Mouse (Mus musculus): ENCODE measurements at regions not wholly inside any gene's neighbourhood (a gene's known extent, or its start where the extent isn't known, plus 50 kb on each side); places are given as distances from the start of the nearest gene placed in this dataset.

DNA sequence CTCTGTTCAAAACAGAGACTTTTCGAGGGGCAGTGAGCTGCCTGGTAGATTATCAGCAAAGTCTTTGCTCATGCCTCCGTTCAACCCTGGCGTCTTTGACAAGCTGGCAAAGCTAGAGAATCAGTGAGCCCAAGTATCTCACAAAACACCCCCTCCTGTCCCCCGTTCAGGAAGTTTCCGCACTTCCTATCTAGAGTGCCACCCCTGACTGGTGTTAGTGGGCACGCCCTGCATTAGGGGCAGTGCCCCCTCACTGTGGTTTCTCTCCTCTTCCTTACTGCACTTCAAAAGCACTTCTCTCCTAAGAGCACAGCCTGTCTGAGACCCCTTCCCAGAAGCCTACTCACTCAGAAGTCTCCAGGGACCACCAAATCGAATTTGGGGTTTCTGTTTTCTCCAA lies 497.0 kb downstream of the Ccdc171 start:
- Histone ChIP-seq H3K4me3 (ENCODE audit: low read length) (no peak overlapping the region), H3K36me3 (ENCODE audit: insufficient read depth, low read length) (no peaks in the 10 kb centered on the region), H3K27me3 (ENCODE audit: insufficient read depth, low read length) (no peaks in the 10 kb centered on the region), H3K4me2 (replicated peaks; ENCODE audit: low read depth, low read length) (no peak overlapping the region), H3K9ac (replicated peaks; ENCODE audit: low read length) (no peak overlapping the region), H3K9me3 (ENCODE audit: low read length) (no peaks in the 10 kb centered on the region), H3K4me1 (ENCODE audit: insufficient read depth, low read length) (peaks cover 30% of the 10 kb centered on the region), H3K27ac (ENCODE audit: low read length) (no peak overlapping the region)
- ATAC-seq (ENCODE audit: low FRiP score, low TSS enrichment) = no peak
- 82% methylated on average over 7 of the region's 7 CpGs for WGBS

DNA sequence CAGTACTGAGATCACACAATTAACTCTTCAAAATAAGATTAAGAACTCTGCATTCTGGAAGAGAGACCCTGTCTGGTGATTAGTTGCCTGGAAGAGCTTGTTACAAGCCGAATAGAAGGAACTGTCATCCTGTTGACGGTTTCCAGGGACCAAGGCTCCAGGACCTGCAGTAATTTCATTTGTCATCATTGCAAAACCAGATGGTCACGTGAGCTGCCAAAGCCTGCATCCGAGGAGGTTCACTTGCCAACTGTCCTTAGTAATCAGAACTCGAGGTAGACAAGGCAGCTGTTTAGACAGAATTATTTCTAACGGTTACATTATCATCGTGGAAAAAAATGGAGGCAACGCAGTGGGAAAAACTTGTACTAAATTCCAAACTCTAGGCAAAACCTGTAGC lies 500.8 kb downstream of the Ccdc171 start:
- no peaks in the 10 kb centered on the region for H3K27me3 ChIP-seq (ENCODE audit: insufficient read depth, low read length)
- H3K9ac ChIP-seq (replicated peaks; ENCODE audit: low read length) = no peak overlapping the region
- H3K36me3 ChIP-seq (ENCODE audit: insufficient read depth, low read length) = no peaks in the 10 kb centered on the region
- ATAC-seq (ENCODE audit: low FRiP score, low TSS enrichment) = no peak
- WGBS = 63% methylated on average over 8 of the region's 8 CpGs
- H3K4me3 ChIP-seq (ENCODE audit: low read length) = no peak overlapping the region
- H3K4me1 ChIP-seq (ENCODE audit: insufficient read depth, low read length) = no peaks in the 10 kb centered on the region
- H3K4me2 ChIP-seq (replicated peaks; ENCODE audit: low read depth, low read length) = no peak overlapping the region
- no peaks in the 10 kb centered on the region for H3K9me3 ChIP-seq (ENCODE audit: low read length)
- H3K27ac ChIP-seq (ENCODE audit: low read length) = no peak overlapping the region

DNA sequence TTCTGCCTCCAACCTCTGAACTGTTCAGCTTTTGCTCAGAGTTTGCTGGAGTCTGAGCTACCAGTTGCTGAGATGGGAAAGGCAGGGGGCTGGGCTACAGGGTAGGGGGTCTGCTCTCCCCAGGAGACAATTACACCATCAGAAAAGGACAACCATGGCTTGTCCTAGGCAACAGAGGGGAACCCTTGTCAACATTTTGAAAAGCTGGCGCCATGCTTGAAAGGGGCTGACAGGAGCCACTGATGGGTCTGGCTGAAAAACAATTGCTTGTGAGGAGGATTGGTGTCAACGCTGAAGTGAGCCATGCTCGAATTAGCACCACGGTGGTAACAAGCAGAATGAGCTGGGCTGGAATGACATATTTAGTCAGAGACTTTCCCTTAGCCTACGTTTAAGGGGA lies 502.8 kb downstream of the Ccdc171 start:
- H3K9ac ChIP-seq (replicated peaks; ENCODE audit: low read length) = no peak overlapping the region
- ATAC-seq (ENCODE audit: low FRiP score, low TSS enrichment) = 0 out of 2 replicates have a peak, but pooled peaks have one; percentile 35
- H3K4me2 ChIP-seq (replicated peaks; ENCODE audit: low read depth, low read length) = no peak overlapping the region
- WGBS = 20% methylated on average over 5 of the region's 5 CpGs
- H3K36me3 ChIP-seq (ENCODE audit: insufficient read depth, low read length) = no peaks in the 10 kb centered on the region
- no peaks in the 10 kb centered on the region for H3K9me3 ChIP-seq (ENCODE audit: low read length)
- H3K27me3 ChIP-seq (ENCODE audit: insufficient read depth, low read length) = no peaks in the 10 kb centered on the region
- no peak overlapping the region for H3K4me3 ChIP-seq (ENCODE audit: low read length)
- no peak overlapping the region for H3K27ac ChIP-seq (ENCODE audit: low read length)
- H3K4me1 ChIP-seq (ENCODE audit: insufficient read depth, low read length) = no peaks in the 10 kb centered on the region

DNA sequence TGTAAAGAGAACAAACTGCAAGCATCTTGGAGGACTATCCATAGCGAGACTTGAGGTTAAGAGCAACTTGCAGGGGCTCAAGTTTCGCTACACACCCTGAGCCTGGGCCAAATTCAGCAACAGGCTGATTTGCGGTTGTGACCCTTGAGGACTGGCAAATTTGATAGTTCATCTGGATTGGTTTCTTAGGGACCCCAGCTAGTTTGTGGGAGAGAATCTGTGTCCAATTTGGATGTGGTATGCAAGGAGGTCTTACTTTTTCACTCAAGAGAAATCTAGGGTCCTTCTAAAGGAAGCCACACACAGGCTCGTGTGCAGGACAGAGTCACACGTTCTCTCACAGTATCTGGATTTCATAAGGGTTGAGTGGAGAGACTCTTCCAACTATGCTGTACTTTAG lies 505.6 kb downstream of the Ccdc171 start:
- no peaks in the 10 kb centered on the region for H3K27me3 ChIP-seq (ENCODE audit: insufficient read depth, low read length)
- H3K36me3 ChIP-seq (ENCODE audit: insufficient read depth, low read length) = no peaks in the 10 kb centered on the region
- no peak for ATAC-seq (ENCODE audit: low FRiP score, low TSS enrichment)
- no peak overlapping the region for H3K4me3 ChIP-seq (ENCODE audit: low read length)
- 59% methylated on average over 5 of the region's 5 CpGs for WGBS
- H3K4me1 ChIP-seq (ENCODE audit: insufficient read depth, low read length) = no peaks in the 10 kb centered on the region; the same call in 1 of the 2 replicates
- no peak overlapping the region for H3K27ac ChIP-seq (ENCODE audit: low read length)
- no peak overlapping the region for H3K9ac ChIP-seq (replicated peaks; ENCODE audit: low read length)
- H3K9me3 ChIP-seq (ENCODE audit: low read length) = no peaks in the 10 kb centered on the region
- no peak overlapping the region for H3K4me2 ChIP-seq (replicated peaks; ENCODE audit: low read depth, low read length)

DNA sequence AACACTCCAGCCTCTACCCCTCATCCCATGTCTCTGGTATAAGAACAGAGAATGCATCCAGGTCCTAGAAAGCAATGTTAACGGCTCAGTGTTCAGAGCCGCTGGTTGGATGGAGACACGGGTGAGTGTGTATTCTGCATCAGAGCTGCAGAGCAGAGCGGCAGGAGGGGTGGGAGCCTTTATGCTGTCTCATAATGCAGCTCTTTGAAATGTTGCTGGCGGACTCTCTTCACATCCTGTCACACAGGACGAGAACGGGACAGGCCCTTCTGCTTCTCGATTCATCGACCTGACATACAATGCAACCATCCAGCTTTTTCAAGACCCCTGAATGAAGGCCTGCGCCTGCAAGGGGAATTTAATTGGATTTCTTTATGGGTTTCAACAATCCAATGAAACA lies 507.2 kb downstream of the Ccdc171 start:
- Histone ChIP-seq H3K9me3 (ENCODE audit: low read length) (no peaks in the 10 kb centered on the region), H3K4me3 (ENCODE audit: low read length) (no peak overlapping the region), H3K4me1 (ENCODE audit: insufficient read depth, low read length) (peaks cover 8% of the 10 kb centered on the region; the same call in 1 of the 2 replicates), H3K27me3 (ENCODE audit: insufficient read depth, low read length) (no peaks in the 10 kb centered on the region), H3K4me2 (replicated peaks; ENCODE audit: low read depth, low read length) (no peak overlapping the region), H3K36me3 (ENCODE audit: insufficient read depth, low read length) (no peaks in the 10 kb centered on the region), H3K27ac (ENCODE audit: low read length) (no peak overlapping the region), H3K9ac (replicated peaks; ENCODE audit: low read length) (no peak overlapping the region)
- WGBS = 74% methylated on average over 10 of the region's 10 CpGs
- ATAC-seq (ENCODE audit: low FRiP score, low TSS enrichment) = no peak

DNA sequence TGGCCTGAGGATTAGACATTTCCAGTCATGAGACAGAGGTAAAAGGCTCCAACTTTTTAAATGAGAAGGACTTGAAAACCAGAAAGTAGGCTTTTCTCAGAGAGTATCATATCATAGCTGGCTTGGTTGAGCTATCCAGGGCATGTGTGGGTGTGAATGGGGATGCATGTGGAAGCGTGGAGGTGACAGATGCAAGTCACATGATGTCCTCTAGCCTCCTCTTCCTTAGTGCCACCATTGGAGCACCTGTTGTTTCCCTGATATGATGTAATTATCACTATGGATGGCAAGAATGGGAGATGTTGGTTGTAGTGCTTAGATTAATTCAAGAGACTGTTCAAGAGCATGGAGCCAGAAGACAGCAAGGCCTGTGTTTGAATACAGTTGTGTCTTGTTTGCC lies 510.0 kb downstream of the Ccdc171 start:
- H3K36me3 ChIP-seq (ENCODE audit: insufficient read depth, low read length) = no peaks in the 10 kb centered on the region
- WGBS = 75% methylated on average over 1 of the region's 1 CpGs
- H3K4me1 ChIP-seq (ENCODE audit: insufficient read depth, low read length) = peaks cover 8% of the 10 kb centered on the region; the same call in 1 of the 2 replicates
- no peak for ATAC-seq (ENCODE audit: low FRiP score, low TSS enrichment)
- no peak overlapping the region for H3K9ac ChIP-seq (replicated peaks; ENCODE audit: low read length)
- H3K4me2 ChIP-seq (replicated peaks; ENCODE audit: low read depth, low read length) = no peak overlapping the region
- H3K27me3 ChIP-seq (ENCODE audit: insufficient read depth, low read length) = no peaks in the 10 kb centered on the region
- H3K4me3 ChIP-seq (ENCODE audit: low read length) = no peak overlapping the region
- H3K9me3 ChIP-seq (ENCODE audit: low read length) = no peaks in the 10 kb centered on the region
- no peak overlapping the region for H3K27ac ChIP-seq (ENCODE audit: low read length)

DNA sequence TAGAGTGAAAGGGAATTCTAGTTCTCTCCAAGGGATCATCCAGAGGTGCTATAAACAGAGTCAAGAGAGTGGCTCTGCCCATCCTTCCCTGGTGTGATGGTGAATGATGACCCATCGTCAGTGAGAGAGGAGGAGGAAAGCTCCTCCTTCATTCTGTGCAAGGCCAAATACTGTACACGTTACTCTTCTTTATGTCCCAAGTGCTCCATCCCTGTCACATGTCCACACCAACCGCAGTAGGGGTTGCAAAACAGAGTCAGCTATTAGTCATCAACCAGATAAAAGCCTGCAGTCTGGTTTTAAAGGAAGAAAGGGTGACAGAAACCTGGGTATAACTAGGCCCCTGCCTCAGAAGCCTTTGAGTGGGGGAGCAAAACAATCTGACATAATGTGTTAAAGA lies 512.2 kb downstream of the Ccdc171 start:
- Histone ChIP-seq H3K4me3 (ENCODE audit: low read length) (no peak overlapping the region), H3K4me1 (ENCODE audit: insufficient read depth, low read length) (peaks cover 8% of the 10 kb centered on the region; the same call in 1 of the 2 replicates), H3K9ac (replicated peaks; ENCODE audit: low read length) (no peak overlapping the region), H3K27me3 (ENCODE audit: insufficient read depth, low read length) (no peaks in the 10 kb centered on the region), H3K9me3 (ENCODE audit: low read length) (peaks cover 4% of the 10 kb centered on the region), H3K27ac (ENCODE audit: low read length) (no peak overlapping the region), H3K4me2 (replicated peaks; ENCODE audit: low read depth, low read length) (no peak overlapping the region), H3K36me3 (ENCODE audit: insufficient read depth, low read length) (no peaks in the 10 kb centered on the region)
- no peak for ATAC-seq (ENCODE audit: low FRiP score, low TSS enrichment)
- 43% methylated on average over 3 of the region's 3 CpGs for WGBS

DNA sequence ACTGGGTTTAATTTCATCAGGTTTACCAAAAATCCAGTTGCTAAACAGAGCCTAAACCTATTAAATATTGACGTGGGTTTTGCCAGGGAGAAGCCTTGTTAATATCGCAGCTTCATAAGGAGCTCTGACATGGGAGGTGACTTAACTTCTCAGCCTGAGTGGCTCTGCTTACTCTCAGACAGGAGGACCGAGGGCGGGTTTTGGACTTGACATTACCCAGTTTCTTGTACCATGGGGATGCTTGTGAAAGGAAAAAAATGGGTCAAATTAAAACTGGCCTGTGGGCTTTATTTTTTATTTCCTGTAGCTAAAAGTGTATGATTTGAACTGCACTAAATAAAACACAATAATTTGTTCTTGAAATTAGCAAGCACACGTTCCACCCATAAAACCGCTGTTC lies 524.9 kb downstream of the Ccdc171 start:
- 26% methylated on average over 6 of the region's 6 CpGs for WGBS
- H3K4me3 ChIP-seq (ENCODE audit: low read length) = no peak overlapping the region
- H3K27me3 ChIP-seq (ENCODE audit: insufficient read depth, low read length) = no peaks in the 10 kb centered on the region
- H3K4me2 ChIP-seq (replicated peaks; ENCODE audit: low read depth, low read length) = no peak overlapping the region
- H3K9me3 ChIP-seq (ENCODE audit: low read length) = no peaks in the 10 kb centered on the region
- H3K4me1 ChIP-seq (ENCODE audit: insufficient read depth, low read length) = peaks cover 20% of the 10 kb centered on the region; the same call in 1 of the 2 replicates
- H3K9ac ChIP-seq (replicated peaks; ENCODE audit: low read length) = no peak overlapping the region
- 0 out of 2 replicates have a peak overlapping the region, but pooled peaks have one; percentile 43 for H3K27ac ChIP-seq (ENCODE audit: low read length)
- H3K36me3 ChIP-seq (ENCODE audit: insufficient read depth, low read length) = no peaks in the 10 kb centered on the region
- no peak for ATAC-seq (ENCODE audit: low FRiP score, low TSS enrichment)

DNA sequence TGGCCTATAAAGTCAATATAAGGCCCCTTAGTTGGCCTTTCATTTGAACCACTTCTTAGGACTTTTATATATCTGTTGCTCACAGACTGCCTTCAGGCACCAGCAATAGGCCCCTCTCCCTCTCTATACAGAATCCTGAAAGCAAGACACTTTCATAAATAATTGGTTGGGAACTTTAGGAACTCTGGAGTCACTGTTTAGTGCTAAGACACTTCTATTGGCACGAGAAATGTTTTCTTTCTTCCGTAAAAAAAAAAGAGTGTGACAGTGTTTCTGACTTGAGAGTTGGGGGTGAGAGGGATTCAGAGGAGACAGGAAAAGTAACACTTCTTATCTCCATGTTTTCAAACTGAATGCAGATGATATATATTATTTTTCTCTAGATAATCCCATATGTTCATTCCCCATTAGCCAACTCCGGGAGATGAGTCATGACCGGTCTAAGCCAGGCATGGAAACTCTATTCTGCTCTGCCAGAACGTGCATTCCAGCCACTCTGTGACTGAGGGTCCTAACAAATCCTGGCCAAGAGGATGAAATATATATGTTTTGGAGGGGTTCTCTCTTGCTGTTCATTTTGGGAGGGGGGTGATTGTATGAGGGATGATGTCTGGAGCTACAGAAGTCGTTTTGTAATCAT lies 531.6 kb downstream of the Ccdc171 start:
- H3K27me3 ChIP-seq (ENCODE audit: insufficient read depth, low read length) = no peaks in the 10 kb centered on the region
- 58% methylated on average over 6 of the region's 6 CpGs for WGBS
- H3K4me1 ChIP-seq (ENCODE audit: insufficient read depth, low read length) = no peaks in the 10 kb centered on the region
- H3K4me3 ChIP-seq (ENCODE audit: low read length) = no peak overlapping the region
- ATAC-seq (ENCODE audit: low FRiP score, low TSS enrichment) = no peak
- no peaks in the 10 kb centered on the region for H3K9me3 ChIP-seq (ENCODE audit: low read length)
- H3K4me2 ChIP-seq (replicated peaks; ENCODE audit: low read depth, low read length) = no peak overlapping the region
- H3K27ac ChIP-seq (ENCODE audit: low read length) = no peak overlapping the region
- H3K9ac ChIP-seq (replicated peaks; ENCODE audit: low read length) = no peak overlapping the region
- no peaks in the 10 kb centered on the region for H3K36me3 ChIP-seq (ENCODE audit: insufficient read depth, low read length)

DNA sequence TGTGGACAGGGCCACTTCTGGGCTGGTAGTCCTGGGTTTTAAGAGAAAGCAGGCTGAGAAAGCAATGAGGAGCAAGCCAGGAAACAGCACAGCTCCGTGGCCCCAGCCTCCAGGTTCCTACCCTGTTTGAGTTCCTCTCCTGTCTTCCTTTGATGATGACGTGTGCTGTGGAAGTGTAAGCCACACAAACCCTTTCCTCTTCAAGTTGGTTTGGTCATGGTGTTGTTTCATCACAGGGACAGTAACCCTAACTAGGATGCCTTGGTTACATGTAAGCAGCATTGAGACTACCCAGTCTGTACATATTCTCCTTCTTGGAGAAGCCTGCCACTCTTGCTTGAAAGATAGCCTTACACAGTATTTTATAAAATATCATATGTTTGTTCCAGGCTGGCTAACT lies 534.8 kb downstream of the Ccdc171 start:
- WGBS = 77% methylated on average over 2 of the region's 2 CpGs
- H3K4me2 ChIP-seq (replicated peaks; ENCODE audit: low read depth, low read length) = no peak overlapping the region
- H3K9me3 ChIP-seq (ENCODE audit: low read length) = no peaks in the 10 kb centered on the region
- no peak for ATAC-seq (ENCODE audit: low FRiP score, low TSS enrichment)
- H3K36me3 ChIP-seq (ENCODE audit: insufficient read depth, low read length) = no peaks in the 10 kb centered on the region
- no peak overlapping the region for H3K27ac ChIP-seq (ENCODE audit: low read length)
- H3K4me3 ChIP-seq (ENCODE audit: low read length) = no peak overlapping the region
- H3K4me1 ChIP-seq (ENCODE audit: insufficient read depth, low read length) = peaks cover 5% of the 10 kb centered on the region; the same call in 1 of the 2 replicates
- no peaks in the 10 kb centered on the region for H3K27me3 ChIP-seq (ENCODE audit: insufficient read depth, low read length)
- no peak overlapping the region for H3K9ac ChIP-seq (replicated peaks; ENCODE audit: low read length)

Measured in kidney, embryonic 16.5 days (tissue).